In genomic region chr10:62356105-62356730, GRCm38 (mm10) we compare ENCODE assay signal across 10 mouse cellular contexts. TPM values are rescaled to one million over a fixed set of nuclear protein-coding genes. Genes with fewer than 3 reads are reported as not detected.
A peak's percentile ranks its signal among the peaks of the same experiment; 100 is the strongest.
DNase-seq lines count a peak whose midpoint lies in the region; ATAC-seq and TF ChIP-seq lines count a peak whose summit lies in the region.
"Had no signal": no experiment of that assay in that cellular context is flagged by ENCODE, and none has a peak within 500 bp of the region (broad histone marks: within the 10 kb centered on the region; RNA-seq: fewer than 3 reads in every experiment).

No protein-coding gene starts in this region.

- peak; percentile 31 to 51 for DNase-seq in heart, adult 9 months (ENCODE audit: low spot score in 2 of 2)
- no peak for DNase-seq in heart, postnatal 25 days (ENCODE audit: low spot score)
- DNase-seq in cerebellum, adult 2 months: peak; percentile 25 to 47
- peak; percentile 47 to 60 for DNase-seq in heart, postnatal 14 days
- DNase-seq in limb, embryonic 10.5 days (ENCODE audit: low spot score): no peak
- DNase-seq in embryonic facial prominence, embryonic 10.5 days (ENCODE audit: low spot score): no peak
- DNase-seq in thymus, postnatal 25 days: no peak
- DNase-seq: kidney, adult 9 months had no signal

- no peaks in the 10 kb centered on the region; the same call in 1 of the 2 replicates for H3K4me1 ChIP-seq in cerebellum, adult 2 months (ENCODE audit: control insufficient read depth, insufficient read depth, low read length)
- 0 out of 2 replicates have a peak, but pooled peaks cover 5% of the 10 kb centered on the region for H3K4me1 ChIP-seq in limb, embryonic 10.5 days
- 0 out of 2 replicates have a peak, but pooled peaks cover 3% of the 10 kb centered on the region for H3K4me1 ChIP-seq in embryonic facial prominence, embryonic 10.5 days

- no peaks in the 10 kb centered on the region for H3K9me3 ChIP-seq in limb, embryonic 10.5 days (replicated peaks)
- no peaks in the 10 kb centered on the region for H3K9me3 ChIP-seq in embryonic facial prominence, embryonic 10.5 days
- H3K9me3 ChIP-seq: heart, embryonic 13.5 days had no signal

- no peak for TF ChIP-seq POLR2A in cerebellum, adult 2 months (IDR thresholded peaks at IDR 0.05; ENCODE audit: borderline replicate concordance, insufficient read depth, low read length)

- no peak overlapping the region for H3K27ac ChIP-seq in cerebellum, adult 2 months (ENCODE audit: insufficient read depth, low read length)
- peak overlapping the region; percentile 12; the same call in 1 of the 2 replicates for H3K27ac ChIP-seq in limb, embryonic 10.5 days
- no peak overlapping the region; the same call in 1 of the 2 replicates for H3K27ac ChIP-seq in embryonic facial prominence, embryonic 10.5 days (replicated peaks)
- H3K27ac ChIP-seq: heart, embryonic 13.5 days had no signal

- H3K36me3 ChIP-seq in limb, embryonic 10.5 days: no peaks in the 10 kb centered on the region
- H3K36me3 ChIP-seq in embryonic facial prominence, embryonic 10.5 days (replicated peaks): no peaks in the 10 kb centered on the region
- H3K36me3 ChIP-seq: heart, embryonic 13.5 days had no signal

- no peak for TF ChIP-seq CTCF in cerebellum, adult 2 months (IDR thresholded peaks at IDR 0.05; ENCODE audit: borderline replicate concordance, insufficient read depth, low read depth, low read length)

- H3K4me3 ChIP-seq in cerebellum, adult 2 months (replicated peaks; ENCODE audit: insufficient read depth, low read depth, low read length): no peak overlapping the region
- no peak overlapping the region for H3K4me3 ChIP-seq in limb, embryonic 10.5 days
- no peak overlapping the region for H3K4me3 ChIP-seq in embryonic facial prominence, embryonic 10.5 days
- H3K4me3 ChIP-seq: heart, embryonic 13.5 days had no signal

- H3K27me3 ChIP-seq in cerebellum, adult 2 months (ENCODE audit: control insufficient read depth, insufficient read depth, low read length): no peaks in the 10 kb centered on the region
- no peaks in the 10 kb centered on the region for H3K27me3 ChIP-seq in limb, embryonic 10.5 days (ENCODE audit: low read depth, poor library complexity, severe bottlenecking)
- H3K27me3 ChIP-seq in embryonic facial prominence, embryonic 10.5 days (replicated peaks; ENCODE audit: low read depth, poor library complexity, severe bottlenecking): no peaks in the 10 kb centered on the region
- H3K27me3 ChIP-seq: heart, embryonic 13.5 days had no signal

- no peak for ATAC-seq in megakaryocyte-erythroid progenitor cell, adult 5-6 weeks (replicated peaks; ENCODE audit: low FRiP score, low TSS enrichment, poor library complexity, severe bottlenecking)

- intact Hi-C loops in heart, postnatal 25 days (cut with DNase I): no loop called here
- intact Hi-C loops in heart, postnatal 14 days (cut with DNase I): no loop called here

- WGBS in cerebellum, adult 2 months: 50% methylated on average over 17 of the region's 17 CpGs
- 85% methylated on average over 17 of the region's 17 CpGs for WGBS in limb, embryonic 10.5 days
- 75% methylated on average over 17 of the region's 17 CpGs for WGBS in embryonic facial prominence, embryonic 10.5 days

RNA-seq across cellular contexts. Expression of gene Hk1, which starts 23.5 kb away (rescaled TPM):
- 100 to 1,000 TPM; 123 to 142 TPM for total RNA-seq in heart, postnatal 25 days (2021)
- polyA plus RNA-seq in cerebellum, adult 2 months (2012; rRNA removed): 206 and 213 TPM in 2 replicates
- total RNA-seq in heart, postnatal 14 days (2021): 100 to 1,000 TPM; 120 to 132 TPM
- polyA plus RNA-seq in limb, embryonic 10.5 days (2016; fragmentation: Nextera tagmentation; extraction: Ambion mirVana): 25.4 and 33.7 TPM in 2 replicates
- 29.1 and 31.7 TPM in 2 replicates for polyA plus RNA-seq in embryonic facial prominence, embryonic 10.5 days (2016; fragmentation: Nextera tagmentation; extraction: Ambion mirVana)
- 212 and 217 TPM in 2 replicates for total RNA-seq in megakaryocyte-erythroid progenitor cell, adult 5-6 weeks (2014; fragmentation: Nextera tagmentation)
- 295 and 330 TPM in 2 replicates for total RNA-seq in megakaryocyte-erythroid progenitor cell, adult 5-6 weeks (2017)

Comparison
In these comparisons a context has a peak if more than half of its experiments do, and no peak if none do; other contexts are left out.
1. DNase-seq: peak in heart, adult 9 months (2 of 2), cerebellum, adult 2 months (2 of 2) and heart, postnatal 14 days (2 of 2); none in heart, postnatal 25 days (single experiment), limb, embryonic 10.5 days (single experiment), embryonic facial prominence, embryonic 10.5 days (single experiment) and thymus, postnatal 25 days (single experiment).